Mouse (Mus musculus) CH12.LX (cell line): ENCODE data around the gene Lactbl1. TPM values are rescaled to one million over a fixed set of nuclear protein-coding genes. Genes with fewer than 3 reads are reported as not detected.

Experiments
- DNase-seq: peaks from one replicate; pipeline ENCODE4 v3.0.0-alpha.2; 2013; ENCODE audit errors: extremely low read depth
- H3K27ac ChIP-seq: 2 replicates; pipeline ENCODE4 v1.5.1; 2012; ENCODE audit warnings: low read depth, mild to moderate bottlenecking, control low read depth, moderate library complexity; ENCODE audit not compliant: insufficient read depth
- H3K27me3 ChIP-seq: replicated peaks from 2 replicates; pipeline ENCODE3; 2012; ENCODE audit warnings: inconsistent platforms
- H3K36me3 ChIP-seq, 2 experiments: replicated peaks in 1 of 2; 2 replicates each; pipeline versions ENCODE3 to v1.6.1; 2012; ENCODE audit warnings: inconsistent platforms in 1 of 2, low read length in 1 of 2, mild to moderate bottlenecking in 1 of 2, mixed read lengths in 1 of 2, moderate library complexity in 1 of 2; ENCODE audit not compliant: control insufficient read depth in 1 of 2, insufficient read depth in 1 of 2
- H3K4me1 ChIP-seq, 2 experiments: 2 replicates each; pipeline ENCODE4 v1.6.1; 2012; ENCODE audit warnings: inconsistent platforms in 1 of 2, moderate library complexity in 1 of 2; ENCODE audit not compliant: insufficient read depth in 2 of 2, control insufficient read depth in 1 of 2
- H3K4me2 ChIP-seq: 2 replicates; pipeline ENCODE4 v1.6.1; 2012; ENCODE audit warnings: low read depth, mild to moderate bottlenecking, control low read depth; ENCODE audit not compliant: poor library complexity, insufficient read depth, severe bottlenecking
- H3K4me3 ChIP-seq, 3 experiments: fragments of 150-350 bp in 1 of 3; sonication (generic) in 1 of 3; replicated peaks in 1 of 3; 2 replicates each; pipeline versions ENCODE3 to v1.5.1; 2011 to 2012; ENCODE audit warnings: low read depth in 2 of 3, low read length in 2 of 3, mild to moderate bottlenecking in 2 of 3, moderate library complexity in 2 of 3, control low read depth in 1 of 3, improper control_type of control experiment in 1 of 3, inconsistent platforms in 1 of 3, mixed read lengths in 1 of 3; ENCODE audit not compliant: poor library complexity in 1 of 3
- H3K79me2 ChIP-seq: replicated peaks from 2 replicates; pipeline ENCODE4 v1.6.1; 2012; ENCODE audit warnings: mild to moderate bottlenecking, moderate library complexity; ENCODE audit not compliant: control insufficient read depth, poor library complexity, insufficient read depth, severe bottlenecking; ENCODE audit errors: extremely low read depth
- H3K9ac ChIP-seq: 2 replicates; pipeline ENCODE4 v1.6.1; 2012; ENCODE audit warnings: low read depth, mild to moderate bottlenecking, control low read depth, moderate library complexity; ENCODE audit not compliant: insufficient read depth
- H3K9me3 ChIP-seq: replicated peaks from 2 replicates; pipeline ENCODE3; 2012; ENCODE audit warnings: low read length, inconsistent platforms, mixed read lengths
- CHD2 ChIP-seq: IDR thresholded peaks from 2 replicates; pipeline ENCODE4 v1.6.1; 2011; ENCODE audit warnings: low read length, improper control_type of control experiment
- CTCF ChIP-seq, 2 experiments: IDR thresholded peaks in 1 of 2; conservative IDR thresholded peaks in 1 of 2; 2 replicates each; pipeline ENCODE4 v1.5.1; 2011 to 2012; ENCODE audit warnings: low read depth in 2 of 2, low read length in 2 of 2, improper control_type of control experiment in 1 of 2, inconsistent platforms in 1 of 2, mild to moderate bottlenecking in 1 of 2, moderate library complexity in 1 of 2
- ELF1 ChIP-seq: IDR thresholded peaks from 2 replicates; pipeline ENCODE4 v1.6.1; 2014; ENCODE audit warnings: low read depth, mild to moderate bottlenecking, inconsistent platforms, low read length, improper control_type of control experiment
- ETS1 ChIP-seq: conservative IDR thresholded peaks from 2 replicates; pipeline ENCODE4 v1.6.1; 2012; ENCODE audit warnings: low read depth, mild to moderate bottlenecking, inconsistent platforms, low read length, improper control_type of control experiment, moderate library complexity
- HCFC1 ChIP-seq: IDR thresholded peaks from 2 replicates; pipeline ENCODE4 v1.6.1; 2012; ENCODE audit warnings: low read depth, mild to moderate bottlenecking, inconsistent platforms, low read length, improper control_type of control experiment
- JUN ChIP-seq: IDR thresholded peaks from 2 replicates; pipeline ENCODE4 v1.6.1; 2011; ENCODE audit warnings: low read depth, mild to moderate bottlenecking, low read length, improper control_type of control experiment, moderate library complexity; ENCODE audit not compliant: insufficient read depth
- MAZ ChIP-seq: IDR thresholded peaks from 2 replicates; pipeline ENCODE4 v1.6.1; 2012; ENCODE audit warnings: low read depth, mild to moderate bottlenecking, inconsistent platforms, low read length, improper control_type of control experiment, moderate library complexity
- MEF2A ChIP-seq: IDR thresholded peaks from 2 replicates; pipeline ENCODE4 v1.6.1; 2014; ENCODE audit warnings: low read depth, mild to moderate bottlenecking, inconsistent platforms, low read length, improper control_type of control experiment, borderline replicate concordance
- MYC ChIP-seq: IDR thresholded peaks from 2 replicates; pipeline ENCODE4 v1.6.1; 2011; ENCODE audit warnings: low read depth, mild to moderate bottlenecking, improper control_type of control experiment, low read length
- NELFE ChIP-seq: IDR thresholded peaks from 2 replicates; pipeline ENCODE4 v1.6.1; 2011; ENCODE audit warnings: low read depth, low read length, improper control_type of control experiment
- NRF1 ChIP-seq: IDR thresholded peaks from 2 replicates; pipeline ENCODE4 v1.6.1; 2014; ENCODE audit warnings: low read depth, mild to moderate bottlenecking, inconsistent platforms, low read length, improper control_type of control experiment, moderate library complexity
- POLR2AphosphoS2 ChIP-seq: IDR thresholded peaks from 2 replicates; pipeline ENCODE4 v1.6.1; 2011; ENCODE audit warnings: low read depth, low read length, improper control_type of control experiment
- RAD21 ChIP-seq: IDR thresholded peaks from 2 replicates; pipeline ENCODE4 v1.6.1; 2011; ENCODE audit warnings: low read depth, mild to moderate bottlenecking, low read length, improper control_type of control experiment, moderate library complexity
- RCOR1 ChIP-seq: conservative IDR thresholded peaks from 2 replicates; pipeline ENCODE4 v1.6.1; 2012; ENCODE audit warnings: low read depth, mild to moderate bottlenecking, inconsistent platforms, low read length, improper control_type of control experiment
- SIN3A ChIP-seq: IDR thresholded peaks from 2 replicates; pipeline ENCODE4 v1.6.1; 2012; ENCODE audit warnings: low read length, improper control_type of control experiment, inconsistent platforms
- TBP ChIP-seq: conservative IDR thresholded peaks from 2 replicates; pipeline ENCODE4 v1.6.1; 2011; ENCODE audit warnings: low read depth, low read length, improper control_type of control experiment
- TCF12 ChIP-seq: IDR thresholded peaks from 2 replicates; pipeline ENCODE4 v1.6.1; 2014; ENCODE audit warnings: low read depth, mild to moderate bottlenecking, inconsistent platforms, low read length, improper control_type of control experiment
- UBTF ChIP-seq: IDR thresholded peaks from 2 replicates; pipeline ENCODE4 v1.6.1; 2012; ENCODE audit warnings: low read depth, mild to moderate bottlenecking, inconsistent platforms, low read length, improper control_type of control experiment, moderate library complexity
- USF1 ChIP-seq: IDR thresholded peaks from 2 replicates; pipeline ENCODE4 v1.6.1; 2014; ENCODE audit warnings: low read depth, mild to moderate bottlenecking, inconsistent platforms, low read length, improper control_type of control experiment
- USF2 ChIP-seq: conservative IDR thresholded peaks from 2 replicates; pipeline ENCODE4 v1.6.1; 2011; ENCODE audit warnings: low read depth, low read length, improper control_type of control experiment
- ZKSCAN1 ChIP-seq: IDR thresholded peaks from 2 replicates; pipeline ENCODE4 v1.6.1; 2012; ENCODE audit warnings: low read depth, inconsistent platforms, low read length, improper control_type of control experiment, borderline replicate concordance
- ZNF384 ChIP-seq: IDR thresholded peaks from 2 replicates; pipeline ENCODE4 v1.6.1; 2012; ENCODE audit warnings: low read depth, low read length, improper control_type of control experiment, inconsistent platforms
- dilution Hi-C: fragments of 300-500 bp; cut with MboI; formaldehyde crosslinking; loops from 2 replicates; pipeline ENCODE4 v1.14.3; 2020; ENCODE audit warnings: low sequenced_read_pairs; ENCODE audit not compliant: extremely low pct_unique_long_range_greater_than_20kb, extremely low pct_ligation_motif_present
- in situ Hi-C: fragments of 300-500 bp; cut with MboI; formaldehyde crosslinking; loops from 3 replicates; pipeline ENCODE4 v1.14.3; 2019; ENCODE audit warnings: low sequenced_read_pairs, low pct_ligation_motif_present, low pct_unique_long_range_greater_than_20kb, mixed read lengths
- polyA plus RNA-seq: library from polyadenylated mRNA; unstranded; fragments of >175 nt; gene quantifications from 2 replicates; pipeline ENCODE4 v1.2.1, GENCODE M21; 2012; ENCODE audit warnings: low read depth; ENCODE audit not compliant: insufficient read length
- total RNA-seq, 2 experiments: library from RNA; depleted of rRNA; stranded (reverse); fragments of 300-350 nt in 1 of 2; fragments of >200 nt in 1 of 2; gene quantifications; 2 replicates each; pipeline ENCODE4 v1.2.3; 2012 to 2014

The Lactbl1 gene
- total and polyA plus RNA-seq, 3 experiments = not detected

GRCm38 (mm10) chr4:136595221-136595620 lies 27.2 kb upstream of the Lactbl1 start:
- Histone ChIP-seq H3K79me2 (peaks cover 58% of the 10 kb centered on the region), H3K9me3 (no peaks in the 10 kb centered on the region), H3K27me3 (no peaks in the 10 kb centered on the region), H3K4me3 (no peak overlapping the region), H3K27ac (no peak overlapping the region), H3K9ac (no peak overlapping the region), H3K36me3 (peaks cover 2 to 43% of the 10 kb centered on the region in 2 experiments), H3K4me2 (no peak overlapping the region), H3K4me1 (peaks cover 2 to 33% of the 10 kb centered on the region in 2 experiments)
- dilution Hi-C loops (no loop called here), in situ Hi-C loops (no loop called here)
- TF ChIP-seq ELF1 = no peak
- no peak for TF ChIP-seq UBTF
- TF ChIP-seq POLR2AphosphoS2 = no peak
- TF ChIP-seq TBP = no peak
- no peak for TF ChIP-seq TCF12
- TF ChIP-seq CTCF (conservative IDR thresholded peaks at IDR 0.05 in 1 of 2, IDR thresholded peaks at IDR 0.05 in 1 of 2; ENCODE audit: low read depth in 2 of 2, low read length in 2 of 2) = no peak
- no peak for TF ChIP-seq NRF1
- no peak for TF ChIP-seq MYC
- TF ChIP-seq MAZ = no peak
- TF ChIP-seq RCOR1 = no peak
- TF ChIP-seq ETS1 = no peak
- TF ChIP-seq HCFC1 = no peak
- TF ChIP-seq SIN3A = no peak
- no peak for TF ChIP-seq MEF2A
- DNase-seq = no peak

GRCm38 (mm10) chr4:136598268-136598876 lies 24.0 kb upstream of the Lactbl1 start:
- peaks cover 0 to 27% of the 10 kb centered on the region in 2 experiments for H3K36me3 ChIP-seq
- H3K79me2 ChIP-seq = peaks cover 76% of the 10 kb centered on the region
- no peak overlapping the region for H3K4me3 ChIP-seq
- H3K9me3 ChIP-seq = no peaks in the 10 kb centered on the region
- in situ Hi-C loops (no loop called here), dilution Hi-C loops (no loop called here)
- no peak overlapping the region for H3K9ac ChIP-seq
- TF ChIP-seq POLR2AphosphoS2 (no peak), NELFE (no peak), USF2 (no peak), CHD2 (no peak), MEF2A (no peak), TCF12 (no peak), ETS1 (no peak), NRF1 (no peak), ZNF384 (no peak), CTCF (conservative IDR thresholded peaks at IDR 0.05 in 1 of 2, IDR thresholded peaks at IDR 0.05 in 1 of 2; ENCODE audit: low read depth in 2 of 2, low read length in 2 of 2) (no peak), ELF1 (no peak), TBP (no peak), RAD21 (no peak), ZKSCAN1 (no peak), JUN (no peak), MAZ (no peak), HCFC1 (no peak), USF1 (no peak)
- H3K4me1 ChIP-seq = peaks cover 10 to 39% of the 10 kb centered on the region in 2 experiments
- no peak overlapping the region for H3K4me2 ChIP-seq
- no peaks in the 10 kb centered on the region for H3K27me3 ChIP-seq
- no peak for DNase-seq
- no peak overlapping the region for H3K27ac ChIP-seq
